Mouse (Mus musculus): ENCODE results near the gene Rhot1. TPM values are rescaled to one million over a fixed set of nuclear protein-coding genes. Genes with fewer than 3 reads are reported as not detected.
A peak's percentile ranks its signal among the peaks of the same experiment; 100 is the strongest.

The Rhot1 gene
- polyA plus RNA-seq, 1 experiment from 2014 or later = 60.5 TPM

GRCm38 (mm10) chr11:80313462-80313861 is 104.6 kb downstream of the Rhot1 start:
- no peak overlapping the region for H3K9ac ChIP-seq
- WGBS = 78% methylated on average over 1 of the region's 1 CpGs

DNA sequence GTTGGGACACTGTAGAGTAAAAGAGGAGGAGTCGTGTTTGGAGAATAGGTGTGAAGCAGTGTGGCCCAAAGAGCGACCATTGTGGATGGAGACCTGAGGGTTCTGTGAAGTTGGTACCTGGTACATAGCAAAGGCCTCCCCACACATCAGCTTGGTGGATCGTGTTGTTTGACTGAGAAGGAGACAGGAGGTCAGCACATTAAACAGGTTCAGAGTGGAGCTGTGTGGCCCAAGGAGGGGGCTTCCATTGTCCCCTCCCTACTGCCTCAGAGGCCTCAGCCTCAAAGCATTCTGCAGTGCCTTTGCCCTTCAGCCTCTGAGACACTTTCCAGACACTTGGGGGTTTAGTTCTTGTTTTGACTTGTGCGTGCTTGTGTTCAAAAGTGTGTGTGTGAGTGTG is 105.1 kb downstream of the Rhot1 start:
- Histone ChIP-seq H3K9ac (no peak overlapping the region), H3K4me1 (peaks cover 89% of the 10 kb centered on the region), H3K27ac (peak overlapping the region; percentile 94), H3K27me3 (no peaks in the 10 kb centered on the region), H3K4me3 (no peak overlapping the region), H3K36me3 (ENCODE audit: poor library complexity, severe bottlenecking) (peaks cover under 1% of the 10 kb centered on the region; the same call in 1 of the 2 replicates), H3K9me3 (replicated peaks) (no peaks in the 10 kb centered on the region), H3K4me2 (no peak overlapping the region)
- no peak for ATAC-seq
- WGBS = 70% methylated on average over 4 of the region's 4 CpGs

More at GRCm38 (mm10) chr11:80313462-80313861, 104.6 kb downstream of the Rhot1 start:
- no peaks in the 10 kb centered on the region for H3K27me3 ChIP-seq
- H3K4me3 ChIP-seq = no peak overlapping the region
- ATAC-seq = no peak
- no peak overlapping the region for H3K4me2 ChIP-seq
- H3K9me3 ChIP-seq (replicated peaks) = no peaks in the 10 kb centered on the region
- peaks cover 6% of the 10 kb centered on the region for H3K36me3 ChIP-seq (ENCODE audit: poor library complexity, severe bottlenecking)
- H3K4me1 ChIP-seq = peaks cover 86% of the 10 kb centered on the region
- H3K27ac ChIP-seq = peak overlapping the region; percentile 94

DNA sequence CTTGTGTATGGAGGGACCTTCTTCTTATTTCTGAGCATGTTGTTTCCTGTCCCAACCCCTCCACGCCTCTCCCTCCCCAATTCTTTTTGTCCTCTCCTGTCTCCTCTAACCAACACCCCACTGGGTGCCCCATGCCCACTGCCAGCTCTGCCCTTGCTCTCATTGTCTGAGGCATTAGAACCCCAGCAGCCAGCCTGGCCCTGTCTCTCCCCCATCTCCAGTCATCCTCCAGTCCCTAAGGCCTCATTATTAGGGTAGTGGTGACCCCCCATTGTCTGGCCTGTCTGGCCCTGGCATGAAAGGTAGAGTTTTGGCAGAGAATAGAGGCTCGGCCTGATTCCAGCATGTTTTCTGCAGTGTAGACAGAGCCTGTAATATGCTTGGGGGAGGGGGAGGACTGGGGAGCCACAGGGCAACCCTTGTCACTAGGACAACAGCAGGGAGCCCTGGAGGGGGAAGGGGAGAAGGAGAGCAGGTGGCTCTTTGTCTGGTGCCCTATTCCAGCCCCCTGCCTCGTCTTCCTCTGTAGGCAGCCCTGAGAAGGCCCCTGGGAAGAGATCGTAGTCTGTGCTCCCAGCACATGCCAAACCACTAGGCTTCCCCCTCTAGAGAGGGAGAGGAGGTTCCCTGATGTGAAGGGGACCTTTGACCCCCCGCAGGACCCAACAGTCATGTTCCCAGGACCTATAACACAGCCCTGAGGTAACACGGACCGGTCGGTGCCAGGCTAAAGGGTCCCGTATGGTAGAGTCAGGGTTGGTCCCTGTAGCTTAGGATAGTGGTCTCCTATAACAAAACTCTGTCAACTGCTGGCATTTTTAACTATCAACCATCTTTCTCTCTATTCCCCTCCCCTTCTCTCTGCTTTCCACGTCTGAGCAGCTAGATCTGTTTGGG is 107.2 kb downstream of the Rhot1 start:
- Histone ChIP-seq H3K9ac (no peak overlapping the region), H3K4me2 (0 out of 2 replicates have a peak overlapping the region, but pooled peaks have one; percentile 15)

More for the DNA sequence above, 107.2 kb downstream of the Rhot1 start:
- no peak overlapping the region for H3K4me3 ChIP-seq
- peak overlapping the region; percentile 85 for H3K27ac ChIP-seq
- H3K27me3 ChIP-seq = no peaks in the 10 kb centered on the region
- ATAC-seq = peak; percentile 87
- H3K9me3 ChIP-seq (replicated peaks) = no peaks in the 10 kb centered on the region
- peaks cover 79% of the 10 kb centered on the region for H3K4me1 ChIP-seq
- peaks cover 9% of the 10 kb centered on the region for H3K36me3 ChIP-seq (ENCODE audit: poor library complexity, severe bottlenecking)
- 26% methylated on average over 10 of the region's 10 CpGs for WGBS

Other genes with a start within 250 kb of the Rhot1 start
- 58.1 and 62.3 TPM in 2 replicates for gene Utp6, start 246.6 kb upstream of the Rhot1 start, polyA plus RNA-seq (2015; fragmentation: Nextera tagmentation; extraction: Ambion mirVana)
- 31.9 and 33.3 TPM in 2 replicates for gene Suz12, start 215.9 kb upstream of the Rhot1 start, polyA plus RNA-seq (2015; fragmentation: Nextera tagmentation; extraction: Ambion mirVana)
- 24.1 and 24.8 TPM in 2 replicates for gene Crlf3, start 128.0 kb upstream of the Rhot1 start, polyA plus RNA-seq (2015; fragmentation: Nextera tagmentation; extraction: Ambion mirVana)
- gene Atad5, start 119.6 kb upstream of the Rhot1 start, polyA plus RNA-seq (2015; fragmentation: Nextera tagmentation; extraction: Ambion mirVana) = 13.2 and 14.0 TPM in 2 replicates
- gene Tefm, start 66.8 kb upstream of the Rhot1 start, polyA plus RNA-seq (2015; fragmentation: Nextera tagmentation; extraction: Ambion mirVana) = 29.6 and 30.0 TPM in 2 replicates
- 1.8 and 2.2 TPM in 2 replicates for gene Adap2, start 54.9 kb upstream of the Rhot1 start, polyA plus RNA-seq (2015; fragmentation: Nextera tagmentation; extraction: Ambion mirVana)
- 2.6 and 3.0 TPM in 2 replicates for gene Rnf135, start 25.2 kb upstream of the Rhot1 start, polyA plus RNA-seq (2015; fragmentation: Nextera tagmentation; extraction: Ambion mirVana)
- 24.9 and 27.5 TPM in 2 replicates for gene Rhbdl3, start 91.9 kb downstream of the Rhot1 start, polyA plus RNA-seq (2015; fragmentation: Nextera tagmentation; extraction: Ambion mirVana)
- gene 5730455P16Rik, start 169.0 kb downstream of the Rhot1 start, polyA plus RNA-seq (2015; fragmentation: Nextera tagmentation; extraction: Ambion mirVana) = 30.3 and 32.3 TPM in 2 replicates
- gene Zfp207, start 174.3 kb downstream of the Rhot1 start, polyA plus RNA-seq (2015; fragmentation: Nextera tagmentation; extraction: Ambion mirVana) = 266 and 272 TPM in 2 replicates
- 370 and 373 TPM in 2 replicates for gene Psmd11, start 219.6 kb downstream of the Rhot1 start, polyA plus RNA-seq (2015; fragmentation: Nextera tagmentation; extraction: Ambion mirVana)

Data from forebrain, embryonic 13.5 days (tissue).